Mouse (Mus musculus) myocyte (in vitro differentiated cells): ENCODE measurements at regions not wholly inside any gene's neighbourhood (a gene's known extent, or its start where the extent isn't known, plus 50 kb on each side); places are given as distances from the start of the nearest gene placed in this dataset.

Experiments used
- CEBPB ChIP-seq: IDR thresholded peaks from 2 replicates; pipeline ENCODE4 v1.6.1; 2011; ENCODE audit warnings: mild to moderate bottlenecking, moderate library complexity; ENCODE audit not compliant: poor library complexity, insufficient read depth, severe bottlenecking
- E2F4 ChIP-seq: IDR thresholded peaks from one replicate; pipeline ENCODE4 v1.6.1; 2011; ENCODE audit warnings: mild to moderate bottlenecking, control low read depth, moderate library complexity; ENCODE audit not compliant: insufficient read depth
- POLR2A ChIP-seq: IDR thresholded peaks from one replicate; pipeline ENCODE4 v1.6.1; 2011; ENCODE audit warnings: low read depth, mild to moderate bottlenecking, control low read depth, moderate library complexity; ENCODE audit not compliant: insufficient read length
- POLR2AphosphoS2 ChIP-seq: IDR thresholded peaks from one replicate; pipeline ENCODE4 v1.6.1; 2011; ENCODE audit warnings: low read depth, control low read depth; ENCODE audit not compliant: insufficient read length
- USF1 ChIP-seq: IDR thresholded peaks from one replicate; pipeline ENCODE4 v1.6.1; 2011; ENCODE audit warnings: low read depth, mild to moderate bottlenecking, control low read depth, moderate library complexity

DNA sequence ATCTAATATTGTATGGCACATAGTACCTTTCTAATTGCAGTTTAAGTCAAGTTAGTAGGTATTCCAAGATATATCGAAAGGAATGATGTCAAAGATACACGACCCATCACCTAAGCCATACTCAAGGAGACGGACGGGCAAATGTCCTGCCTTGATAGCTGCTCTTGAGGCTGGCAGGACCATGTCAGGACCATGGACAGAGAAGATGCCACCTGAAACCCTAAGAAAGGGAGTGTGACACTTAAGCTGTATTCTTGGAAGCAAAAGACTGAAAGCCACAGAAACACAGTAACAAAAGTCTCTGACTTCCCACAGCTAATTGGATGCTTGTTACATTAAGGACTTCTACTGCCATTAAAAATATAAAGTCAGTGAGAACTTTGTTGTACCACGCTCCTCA is 326.7 kb upstream of the Onecut1 start:
- TF ChIP-seq E2F4 (no peak), POLR2A (no peak), CEBPB (no peak), USF1 (no peak), POLR2AphosphoS2 (no peak)
